10 mouse cellular contexts compared by ENCODE assay signal in genomic region chr11:21425480-21426101, GRCm38 (mm10). TPM values are rescaled to one million over a fixed set of nuclear protein-coding genes. Genes with fewer than 3 reads are reported as not detected.
DNase-seq lines count a peak whose midpoint lies in the region; ATAC-seq and TF ChIP-seq lines count a peak whose summit lies in the region.
"Had no signal": no experiment of that assay in that cellular context is flagged by ENCODE, and none has a peak within 500 bp of the region (broad histone marks: within the 10 kb centered on the region; RNA-seq: fewer than 3 reads in every experiment).

No protein-coding gene starts in this region.

- H3K4me2 ChIP-seq in kidney, embryonic 14.5 days (replicated peaks; ENCODE audit: low read depth, low read length): no peak overlapping the region
- H3K4me2 ChIP-seq: heart, embryonic 15.5 days; lung, embryonic 15.5 days had no signal

- peak; percentile 57 for DNase-seq in adrenal gland, postnatal 10 days
- no peak for DNase-seq in adrenal gland, postnatal 4 days (ENCODE audit: low spot score in 2 of 2)
- peak; percentile 53 for DNase-seq in kidney, adult 2 months
- DNase-seq in thymus, postnatal 14 days: peak; percentile 21
- DNase-seq in thymus, postnatal 4 days: no peak
- DNase-seq in skeletal muscle tissue, adult 2 months (ENCODE audit: low read depth, low spot score): peak; percentile 50
- no peak for DNase-seq in ovary, postnatal 14 days (ENCODE audit: low spot score)

- no peak overlapping the region for H3K27ac ChIP-seq in kidney, adult 2 months (ENCODE audit: insufficient read depth, low read depth, low read length)
- H3K27ac ChIP-seq in kidney, embryonic 14.5 days (ENCODE audit: low read depth, low read length): no peak overlapping the region
- H3K27ac ChIP-seq: heart, embryonic 15.5 days; lung, embryonic 15.5 days had no signal

- WGBS in kidney, adult 2 months: 87% methylated on average over 6 of the region's 6 CpGs
- WGBS in kidney, embryonic 14.5 days: 89% methylated on average over 6 of the region's 6 CpGs

- no peaks in the 10 kb centered on the region for H3K9me3 ChIP-seq in kidney, embryonic 14.5 days (ENCODE audit: control insufficient read depth, low read length)
- H3K9me3 ChIP-seq: heart, embryonic 15.5 days; lung, embryonic 15.5 days had no signal

- no peak overlapping the region for H3K9ac ChIP-seq in kidney, embryonic 14.5 days (ENCODE audit: low read depth, low read length)
- H3K9ac ChIP-seq: heart, embryonic 15.5 days; lung, embryonic 15.5 days had no signal

- no peak for TF ChIP-seq POLR2A in kidney, adult 2 months (IDR thresholded peaks at IDR 0.05; ENCODE audit: low read depth, low read length)

- no peak overlapping the region for H3K4me3 ChIP-seq in kidney, adult 2 months (ENCODE audit: insufficient read depth, low read depth, low read length)
- H3K4me3 ChIP-seq in kidney, embryonic 14.5 days (ENCODE audit: low read length): no peak overlapping the region
- H3K4me3 ChIP-seq: heart, embryonic 15.5 days; lung, embryonic 15.5 days had no signal

- no peaks in the 10 kb centered on the region for H3K36me3 ChIP-seq in kidney, adult 2 months (ENCODE audit: control insufficient read depth, insufficient read depth, low read length)
- H3K36me3 ChIP-seq in kidney, embryonic 14.5 days (ENCODE audit: control insufficient read depth, insufficient read depth, low read length): no peaks in the 10 kb centered on the region
- H3K36me3 ChIP-seq: heart, embryonic 15.5 days; lung, embryonic 15.5 days had no signal

- no peak for ATAC-seq in kidney, embryonic 14.5 days (ENCODE audit: low FRiP score, low TSS enrichment)

- H3K4me1 ChIP-seq in kidney, adult 2 months (ENCODE audit: control insufficient read depth, insufficient read depth, low read length): peaks cover 15% of the 10 kb centered on the region; the same call in 1 of the 2 replicates
- H3K4me1 ChIP-seq in kidney, embryonic 14.5 days (ENCODE audit: control insufficient read depth, insufficient read depth, low read length): no peaks in the 10 kb centered on the region
- H3K4me1 ChIP-seq: lung, embryonic 15.5 days had no signal

- H3K27me3 ChIP-seq in kidney, adult 2 months (replicated peaks; ENCODE audit: control insufficient read depth, insufficient read depth, low read length): no peaks in the 10 kb centered on the region
- H3K27me3 ChIP-seq in kidney, embryonic 14.5 days (ENCODE audit: control insufficient read depth, insufficient read depth, low read length): no peaks in the 10 kb centered on the region
- H3K27me3 ChIP-seq: heart, embryonic 15.5 days; lung, embryonic 15.5 days had no signal

- TF ChIP-seq CTCF in kidney, adult 2 months (conservative IDR thresholded peaks at IDR 0.05; ENCODE audit: insufficient read depth, insufficient read length, low read depth, low read length): no peak

RNA-seq across cellular contexts. Expression of gene Ugp2, which starts 54.6 kb away (rescaled TPM):
- total RNA-seq in adrenal gland, postnatal 10 days (2021): 100 to 1,000 TPM; 104 to 105 TPM
- 10 to 100 TPM; 78.2 to 83.7 TPM for total RNA-seq in adrenal gland, postnatal 4 days (2021)
- 14.2 and 21.7 TPM in 2 replicates for polyA plus RNA-seq in kidney, adult 2 months (2012; rRNA removed)
- polyA plus RNA-seq in kidney, embryonic 14.5 days (2014; fragmentation: Nextera tagmentation; extraction: Ambion mirVana): 68.9 and 71.1 TPM in 2 replicates

Comparison
In these comparisons a context has a peak if more than half of its experiments do, and no peak if none do; other contexts are left out.
1. DNase-seq: peak in adrenal gland, postnatal 10 days (single experiment), kidney, adult 2 months (single experiment), thymus, postnatal 14 days (single experiment) and skeletal muscle tissue, adult 2 months (single experiment); none in adrenal gland, postnatal 4 days (0 of 2), thymus, postnatal 4 days (single experiment) and ovary, postnatal 14 days (single experiment).